Mouse (Mus musculus) left cerebral cortex, postnatal 14 days (tissue): ENCODE measurements at regions not wholly inside any gene's neighbourhood (a gene's known extent, or its start where the extent isn't known, plus 50 kb on each side); places are given as distances from the start of the nearest gene placed in this dataset.

ENCODE experiments used
- DNase-seq, 2 experiments: peaks; one replicate each; pipeline ENCODE4 v3.0.0; 2021 to 2022; ENCODE audit warnings: low spot score in 2 of 2, mixed read lengths in 1 of 2
- intact Hi-C: fragments of 180-260 bp; cut with DNase I; formaldehyde crosslinking; loops from one replicate; pipeline ENCODE4 v1.15.1; 2025

DNA sequence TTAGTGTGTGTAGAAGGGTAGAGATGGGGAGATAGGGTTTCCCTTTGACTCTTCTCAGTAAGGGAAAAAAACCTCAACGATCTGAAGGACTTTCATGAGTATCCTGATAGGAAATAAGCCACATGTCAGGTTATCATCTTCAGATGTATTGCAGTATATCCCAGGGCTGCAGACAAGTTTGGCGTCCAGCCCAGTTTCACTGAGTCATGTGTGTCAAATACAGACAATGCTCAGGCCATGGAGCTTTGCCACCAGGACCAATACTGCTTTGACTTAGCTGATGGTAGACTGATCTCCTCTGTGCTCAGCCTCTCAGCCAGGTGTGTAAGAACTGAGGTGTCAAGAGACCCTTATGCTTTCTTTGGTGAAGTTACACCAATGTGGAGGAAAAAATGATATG, 62.9 kb downstream of the Cst10 start:
- intact Hi-C loops = no loop called here
- DNase-seq = no peak

DNA sequence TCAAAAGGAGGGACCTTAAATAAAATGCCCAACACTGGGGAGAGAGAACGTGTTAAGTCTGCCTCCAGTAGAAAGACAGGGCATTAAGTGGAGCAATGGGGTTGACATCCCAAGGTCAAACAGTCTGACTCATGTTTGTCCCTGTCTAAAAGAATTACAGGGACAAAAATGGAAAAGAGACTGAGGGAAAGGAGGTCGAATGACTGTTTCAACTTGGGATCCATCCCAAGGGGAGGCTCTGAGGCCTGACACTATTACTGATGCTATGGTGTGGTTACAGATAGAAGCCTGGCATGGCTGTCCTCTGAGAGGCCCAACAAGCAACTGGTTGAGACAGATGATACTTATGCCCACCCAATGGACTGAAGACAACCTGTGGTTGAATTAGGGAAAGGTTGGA, 67.6 kb downstream of the Cst10 start:
- no peak for DNase-seq
- intact Hi-C loops = no loop called here

DNA sequence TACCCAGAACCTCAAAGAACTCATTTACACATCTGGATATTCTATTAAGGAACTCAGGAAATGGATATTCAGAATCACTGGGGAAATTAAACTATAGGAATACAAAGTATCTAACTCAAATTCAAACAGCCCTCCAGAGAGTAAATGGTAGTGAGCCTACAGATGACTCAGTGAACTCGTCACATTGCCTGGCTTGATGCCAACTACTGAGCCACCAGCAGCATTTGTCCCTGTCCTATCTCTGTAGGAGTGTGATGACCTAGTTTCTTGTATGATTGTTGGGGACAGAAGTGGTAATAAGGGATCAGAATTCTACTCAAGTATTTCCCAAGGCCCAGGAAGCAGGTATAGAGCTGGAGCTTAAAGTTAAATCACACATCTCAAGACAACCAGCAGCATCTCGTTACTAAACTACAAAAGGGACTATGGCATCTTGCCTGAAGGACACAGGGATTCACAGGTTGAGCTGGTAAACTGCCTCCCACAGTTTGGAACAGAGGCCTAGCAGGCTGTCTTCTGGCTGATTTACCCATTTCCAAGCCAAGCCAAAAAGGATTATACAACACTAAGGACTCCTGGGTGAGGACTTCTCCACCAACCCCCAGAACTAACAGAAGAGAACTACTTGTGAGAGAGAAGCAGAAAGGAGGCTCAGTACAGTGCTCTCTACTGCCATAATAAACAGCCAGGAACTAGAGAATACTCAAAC, 88.6 kb downstream of the Cst10 start:
- intact Hi-C loops = no loop called here
- DNase-seq = peak; percentile 3 to 24

DNA sequence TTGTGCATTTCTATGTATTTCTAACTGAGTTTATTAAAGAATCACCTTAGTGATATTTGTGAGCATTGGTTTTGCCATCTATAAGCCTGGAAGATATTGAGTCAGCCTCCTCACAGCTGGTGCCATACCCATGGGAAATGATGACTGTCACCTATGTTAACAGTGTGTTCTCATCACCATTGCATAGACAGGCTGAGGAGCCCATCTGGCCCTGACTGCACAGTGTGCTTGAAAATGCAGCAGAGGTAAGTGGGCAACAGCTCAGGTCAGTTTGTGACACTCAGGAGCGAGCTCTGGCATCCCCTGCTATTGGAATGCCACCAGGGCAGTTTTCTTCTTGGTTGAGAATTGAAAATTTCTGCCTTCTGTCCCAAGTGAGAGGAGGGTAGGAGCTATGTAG, 108.0 kb downstream of the Cst10 start:
- intact Hi-C loops = no loop called here

DNA sequence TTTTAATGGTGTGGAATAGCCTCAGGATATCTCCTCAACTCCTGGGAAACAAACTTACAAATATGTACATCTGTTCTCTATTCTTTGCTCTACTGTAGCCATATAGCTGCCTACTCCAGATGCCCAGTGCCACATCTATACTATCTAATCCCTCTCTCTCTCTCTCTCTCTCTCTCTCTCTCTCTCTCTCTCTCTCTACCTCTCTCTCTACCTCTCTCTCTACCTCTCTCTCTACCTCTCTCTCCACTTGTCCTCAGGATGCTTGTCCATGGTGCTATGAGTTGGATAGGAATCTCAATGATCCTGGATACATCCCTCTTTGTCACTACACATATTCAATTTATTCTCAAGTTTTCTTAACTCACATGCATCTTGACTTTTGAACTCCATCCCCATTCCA, 119.6 kb downstream of the Cst10 start:
- no peak for DNase-seq
- intact Hi-C loops = no loop called here

More for the DNA sequence above, 108.0 kb downstream of the Cst10 start:
- DNase-seq = no peak

DNA sequence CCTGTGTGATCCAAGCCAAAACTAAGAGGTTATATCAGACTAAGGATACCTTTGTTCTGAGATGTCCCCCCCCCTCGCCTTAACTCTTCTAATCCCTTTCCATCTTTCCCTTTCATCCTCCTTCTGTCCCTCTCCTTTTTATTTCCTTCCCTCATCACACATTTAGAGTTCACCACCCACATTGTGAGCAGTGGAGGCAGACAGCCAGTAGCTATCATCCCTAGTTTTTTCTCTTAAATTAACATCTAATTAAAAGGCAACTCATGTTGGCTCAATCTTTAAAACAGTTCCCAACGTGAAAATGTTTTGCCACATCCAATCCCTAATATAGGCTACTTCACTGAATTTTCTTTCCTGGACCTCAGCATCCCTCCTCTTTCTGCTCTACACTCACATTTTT, 138.0 kb downstream of the Cst10 start:
- DNase-seq = peak; percentile 7 to 18
- intact Hi-C loops = no loop called here

DNA sequence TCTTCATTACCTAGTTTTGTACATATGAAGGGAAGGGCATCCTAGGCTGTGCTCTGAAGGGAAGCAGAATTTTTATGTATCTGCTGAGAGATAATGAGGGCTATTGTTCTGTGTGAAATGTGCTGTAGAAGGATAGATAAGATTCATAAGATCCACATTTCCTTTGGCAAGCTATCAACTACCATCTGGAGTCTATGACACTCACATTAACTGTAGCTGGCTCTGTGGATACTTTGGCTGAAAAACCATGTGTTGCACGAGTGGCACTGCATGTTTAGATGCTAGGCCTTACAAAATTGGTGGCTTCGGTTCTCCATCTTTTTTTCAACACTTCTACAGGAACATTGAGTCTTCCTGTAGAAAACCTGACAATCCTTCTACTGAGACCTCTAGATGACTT, 140.9 kb downstream of the Cst10 start:
- intact Hi-C loops = no loop called here
- peak in 1 of 2 experiments; percentile 12 for DNase-seq

DNA sequence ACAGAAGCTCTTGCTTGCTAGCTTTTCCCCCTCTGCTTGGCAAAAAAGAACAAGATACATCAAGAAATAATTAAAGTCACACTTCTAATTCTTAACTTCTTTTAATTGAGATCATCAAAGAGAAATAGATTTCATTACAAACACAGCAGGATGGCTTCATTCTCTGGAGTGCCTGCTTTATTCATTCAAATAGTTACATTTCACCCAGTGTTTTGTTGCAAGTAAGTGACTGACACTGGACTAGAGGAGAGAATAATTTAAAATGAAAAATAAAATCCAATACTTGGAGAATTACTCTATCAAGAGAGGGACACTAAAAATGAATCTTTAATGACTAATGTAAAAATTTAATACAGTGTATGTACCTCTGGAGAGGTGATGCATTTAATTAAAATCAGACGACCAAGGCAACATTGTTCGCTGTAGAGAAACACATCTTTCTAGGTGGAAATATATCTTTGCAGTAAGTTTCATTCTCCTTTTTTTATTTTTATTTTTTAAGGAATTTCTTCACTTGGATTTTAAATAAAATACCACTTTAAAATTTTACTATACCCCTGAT, 141.9 kb downstream of the Cst10 start:
- intact Hi-C loops = no loop called here
- DNase-seq = no peak

DNA sequence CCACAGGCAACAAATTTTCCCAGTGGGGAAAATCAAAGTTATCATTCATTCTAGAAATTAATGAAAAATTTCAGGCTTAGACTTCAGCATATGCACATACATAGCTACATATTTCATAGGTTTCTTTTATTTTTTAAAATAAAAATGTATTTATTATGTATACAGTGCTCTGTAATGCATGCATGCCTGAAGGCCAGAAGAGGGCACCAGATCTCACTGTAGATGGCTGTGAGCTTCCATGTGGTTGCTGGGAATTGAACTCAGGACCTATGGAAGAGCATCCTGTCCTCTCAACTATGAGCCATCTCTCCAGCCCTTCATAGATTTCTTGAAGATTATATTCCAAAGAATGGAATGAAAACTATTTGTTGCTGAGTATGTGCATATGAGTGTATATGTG, 150.4 kb downstream of the Cst10 start:
- DNase-seq = no peak
- intact Hi-C loops = no loop called here

DNA sequence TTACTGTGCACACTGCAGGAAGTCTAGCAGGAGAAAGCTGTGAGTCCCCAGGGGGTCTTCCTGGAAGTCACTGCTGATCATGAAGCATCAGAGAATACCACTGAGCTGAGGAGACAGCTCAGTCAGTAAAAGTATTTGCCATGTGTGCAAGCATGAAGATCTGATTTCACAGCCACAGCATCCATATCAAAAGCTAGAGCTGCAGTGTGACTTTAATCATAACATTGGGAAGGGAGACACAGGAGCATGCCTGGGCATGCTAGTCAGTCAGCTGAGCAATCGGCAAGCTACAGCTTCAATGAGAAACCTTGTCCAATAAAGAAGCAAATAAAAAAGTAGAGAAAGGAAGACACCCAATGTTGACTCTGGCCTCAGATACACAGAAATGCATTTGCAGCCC, 168.9 kb downstream of the Cst10 start:
- intact Hi-C loops = no loop called here
- no peak for DNase-seq

DNA sequence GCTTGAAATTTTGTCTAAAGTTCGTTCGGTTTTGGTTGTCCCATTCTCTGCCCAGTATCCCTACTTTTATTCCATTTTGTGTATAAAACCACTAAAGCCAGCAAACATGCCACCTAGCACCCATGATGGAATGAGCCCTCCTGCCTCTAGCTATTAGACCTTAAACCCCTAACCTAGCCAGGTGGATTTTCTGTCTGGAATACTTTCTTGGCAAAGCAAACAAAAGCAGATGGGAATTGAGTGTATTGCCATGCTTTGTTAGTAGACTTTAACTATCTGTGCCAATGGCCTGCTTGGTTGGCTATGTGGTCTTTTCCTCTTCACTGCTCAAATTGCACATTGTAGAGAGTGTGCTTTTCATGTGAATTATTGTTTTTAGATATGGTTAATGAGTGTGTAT, 197.7 kb downstream of the Cst10 start:
- DNase-seq = no peak
- intact Hi-C loops = no loop called here

DNA sequence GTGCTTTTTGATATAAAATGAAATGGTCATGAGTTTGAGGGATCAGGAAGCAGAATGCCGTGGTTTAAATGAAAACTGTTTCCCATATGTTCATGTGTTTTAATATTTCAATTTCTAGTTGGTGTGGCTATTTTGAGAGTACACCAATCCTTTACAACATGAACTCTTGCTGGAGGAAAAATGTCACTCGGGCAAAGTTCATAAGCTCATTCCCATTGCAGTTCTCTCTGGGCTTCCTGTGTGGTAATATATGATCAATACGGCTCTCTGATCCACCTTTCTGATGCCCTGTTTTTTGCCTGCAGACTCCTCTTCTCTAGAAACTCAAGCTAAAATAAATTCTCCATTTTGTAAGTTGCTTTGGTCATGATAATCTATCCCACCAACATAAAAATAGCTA, 208.5 kb downstream of the Cst10 start:
- no peak for DNase-seq
- intact Hi-C loops = no loop called here

DNA sequence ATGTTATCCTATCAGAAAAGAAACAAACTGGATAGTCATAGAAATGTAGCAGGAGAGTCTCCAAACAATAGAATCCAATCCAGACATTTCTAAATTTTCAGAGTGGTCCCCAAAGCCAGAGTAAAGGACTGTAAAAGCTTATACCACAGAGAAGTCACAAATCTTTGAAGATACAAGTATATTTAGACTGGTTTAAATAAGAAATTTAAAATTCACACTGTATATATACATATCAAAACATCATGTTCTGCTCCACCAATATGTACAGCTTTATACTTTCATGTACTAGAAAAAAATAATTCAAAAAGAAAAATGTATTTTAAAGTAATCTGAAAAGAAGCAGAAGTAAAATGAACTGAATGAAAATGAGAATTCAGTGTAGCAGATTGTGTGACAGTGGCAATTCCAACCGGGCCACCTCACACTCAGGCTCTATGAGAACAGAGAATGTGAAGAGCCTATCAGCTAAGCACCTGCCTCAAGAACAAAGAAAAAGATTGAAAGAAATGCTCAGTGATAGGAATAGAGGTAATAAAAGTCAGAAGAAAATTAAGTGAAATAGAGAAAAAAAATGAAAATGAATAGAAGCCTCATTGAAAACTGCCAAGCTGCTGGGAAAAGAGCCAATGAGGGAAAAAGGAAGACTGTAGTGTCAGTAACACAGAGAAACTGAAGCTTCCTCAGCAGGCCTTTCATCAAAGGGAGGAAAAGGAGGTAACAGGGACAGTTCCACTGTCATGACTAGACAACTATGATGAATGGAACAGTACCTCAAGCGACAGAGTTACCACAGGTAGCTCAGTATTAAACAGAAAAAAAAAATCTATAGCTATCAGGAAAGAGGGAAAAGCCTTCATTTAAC, 209.5 kb downstream of the Cst10 start:
- intact Hi-C loops = no loop called here
- peak in 1 of 2 experiments; percentile 2 for DNase-seq

DNA sequence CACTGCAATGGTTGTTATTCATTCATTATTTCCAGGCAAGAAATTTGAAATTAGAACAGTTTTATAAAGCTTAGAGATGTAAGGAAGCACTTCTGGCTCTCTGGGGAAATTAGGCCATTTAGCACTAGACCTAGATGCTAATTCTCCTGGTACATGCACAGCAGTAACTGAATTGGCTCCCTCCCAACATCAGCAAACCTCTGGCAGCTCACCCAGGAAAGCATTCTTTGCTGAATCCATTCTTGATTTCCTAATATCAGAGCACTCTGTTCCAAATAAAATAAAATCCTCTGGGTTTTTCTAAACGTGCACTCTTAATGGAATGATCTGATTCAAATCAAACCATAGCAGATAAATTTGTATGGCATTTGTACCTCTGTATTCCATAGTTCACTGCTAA, 203.4 kb upstream of the Syndig1 start:
- intact Hi-C loops = no loop called here
- peak; percentile 6 to 14 for DNase-seq

DNA sequence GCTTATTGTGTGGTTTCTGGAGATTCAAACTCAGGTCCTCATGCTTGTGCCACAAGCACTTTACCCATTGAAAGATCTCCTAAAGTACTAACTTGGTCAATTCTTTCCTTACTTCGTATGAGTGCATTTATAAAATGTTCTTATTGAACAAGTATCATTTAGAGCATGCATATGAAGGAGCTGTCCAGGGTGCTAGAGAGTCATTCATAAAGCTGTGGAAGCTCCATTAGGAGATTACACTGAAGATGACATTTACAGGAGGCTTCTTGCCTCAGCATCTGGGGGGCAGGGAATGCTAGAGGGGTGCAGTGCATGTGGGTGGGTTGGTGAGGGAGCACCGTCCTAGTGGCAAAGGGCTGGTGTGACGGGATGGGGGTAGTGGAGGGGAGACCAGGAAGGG, 187.8 kb upstream of the Syndig1 start:
- no peak for DNase-seq
- intact Hi-C loops = no loop called here

DNA sequence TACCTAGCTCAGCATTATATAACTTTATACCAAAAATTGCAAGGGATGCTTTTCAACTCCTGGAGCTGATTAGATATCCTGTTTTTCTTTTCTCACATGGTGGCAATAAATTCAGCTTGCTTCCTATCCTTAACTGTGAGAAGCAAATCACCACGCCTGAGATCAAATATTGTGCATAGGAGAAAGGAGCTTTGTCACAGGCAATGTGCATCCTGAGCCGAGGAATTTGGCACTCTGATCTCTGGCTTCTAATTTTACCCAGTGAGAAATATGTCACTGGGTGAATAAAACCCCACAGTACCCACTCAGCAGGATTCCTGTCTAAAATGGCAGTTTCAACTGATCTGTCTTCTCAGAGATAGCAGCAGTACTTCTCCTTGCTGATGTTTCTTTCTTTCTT, 177.2 kb upstream of the Syndig1 start:
- intact Hi-C loops = no loop called here
- no peak for DNase-seq

DNA sequence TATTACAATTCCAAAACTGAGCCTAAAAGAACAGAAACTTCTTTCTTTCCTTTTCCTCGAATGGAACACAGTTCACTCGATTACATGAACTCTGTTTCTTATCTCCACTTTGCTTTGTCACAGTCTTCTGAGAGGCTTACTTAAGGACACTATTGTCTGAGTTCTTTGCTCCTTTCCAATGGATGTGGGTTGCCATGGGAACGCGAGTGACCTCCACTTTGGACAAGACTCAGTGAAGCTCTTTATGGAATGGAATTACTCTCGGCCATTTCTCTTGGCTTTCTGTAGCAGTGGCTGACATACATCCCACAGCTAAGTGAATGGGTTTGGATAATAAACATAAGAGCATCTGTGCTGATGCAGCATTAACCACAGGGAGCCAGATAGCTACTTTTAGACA, 167.9 kb upstream of the Syndig1 start:
- no peak for DNase-seq
- intact Hi-C loops = no loop called here

DNA sequence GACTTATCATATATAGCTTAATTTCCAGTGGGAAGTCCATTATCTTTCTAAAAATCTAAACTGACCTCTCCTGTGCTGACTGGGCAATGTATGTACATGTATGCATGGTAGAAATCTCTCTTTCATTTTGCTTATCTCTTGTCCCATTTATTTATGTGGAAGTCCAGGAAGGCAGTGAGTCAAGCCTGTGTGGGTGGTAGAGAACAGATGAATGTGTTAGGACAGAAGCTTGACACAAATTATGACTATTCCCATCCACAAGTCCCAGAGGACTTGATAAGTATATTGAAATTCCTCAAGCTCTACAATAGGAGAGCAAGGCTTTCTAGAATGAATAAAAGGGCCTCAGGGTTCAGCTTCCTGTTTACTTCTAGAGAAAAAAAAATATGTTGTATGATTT, 164.6 kb upstream of the Syndig1 start:
- no peak for DNase-seq
- intact Hi-C loops = no loop called here

DNA sequence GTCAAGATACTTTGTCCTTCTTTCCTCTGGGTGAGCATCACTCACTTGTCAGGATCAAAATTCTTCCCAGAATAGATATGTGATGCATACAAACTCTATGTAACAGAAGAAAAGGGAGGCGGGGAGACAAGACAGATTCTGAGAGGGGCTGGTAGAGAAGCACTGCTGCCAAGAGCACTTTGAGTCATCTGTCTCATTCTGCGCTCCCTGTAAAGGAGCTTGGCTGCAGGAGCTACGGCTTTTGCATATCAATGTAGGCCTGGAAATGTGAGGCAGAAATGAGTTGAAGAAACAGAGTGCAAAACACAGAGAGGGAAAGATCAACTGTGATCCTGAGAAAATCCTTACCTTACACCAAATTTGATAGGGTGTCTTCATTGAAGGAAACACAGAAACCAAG, 162.6 kb upstream of the Syndig1 start:
- DNase-seq = peak; percentile 43 to 53
- intact Hi-C loops = no loop called here

DNA sequence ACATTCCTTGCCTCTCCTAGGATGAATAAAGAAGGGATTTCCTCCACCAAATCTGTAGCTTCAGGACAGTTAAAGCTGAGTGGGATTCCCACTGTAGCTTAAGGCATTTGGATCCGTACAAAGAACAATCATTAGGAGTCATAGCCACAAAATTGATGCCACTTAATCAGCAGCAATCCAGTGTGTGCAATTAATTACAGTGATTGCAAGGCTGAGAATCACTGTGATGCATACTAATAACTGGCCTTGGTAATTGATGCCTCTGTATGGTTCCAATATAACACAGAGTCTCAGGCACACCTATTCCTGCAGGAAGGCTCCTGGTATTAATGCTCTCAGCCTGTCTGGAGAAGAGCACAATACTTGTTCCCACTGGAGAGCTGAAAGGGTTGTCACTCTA, 157.1 kb upstream of the Syndig1 start:
- intact Hi-C loops = no loop called here
- no peak for DNase-seq
